Mouse (Mus musculus): ENCODE measurements at regions not wholly inside any gene's neighbourhood (a gene's known extent, or its start where the extent isn't known, plus 50 kb on each side); places are given as distances from the start of the nearest gene placed in this dataset.

DNA sequence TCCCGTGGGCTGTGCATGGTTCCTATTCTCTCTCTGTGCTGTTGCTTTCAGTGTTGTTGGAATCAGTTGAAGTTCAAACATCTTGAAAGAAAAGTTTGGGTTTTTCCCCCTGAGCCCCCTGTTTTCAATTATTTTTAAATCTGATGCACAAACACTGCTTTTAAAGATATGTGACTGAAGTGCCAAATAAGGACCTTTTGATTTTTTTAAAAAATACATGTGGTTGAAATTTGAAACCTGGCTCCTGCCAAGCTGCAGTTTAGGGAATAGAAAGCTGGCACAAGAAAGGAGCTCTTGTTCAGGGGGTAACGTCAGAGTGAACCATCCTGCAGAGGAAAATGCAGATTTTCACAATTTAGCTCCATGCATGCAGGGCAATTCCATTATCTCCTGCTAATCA is 509.4 kb upstream of the Intu start:
- TF ChIP-seq CTCF (IDR thresholded peaks at IDR 0.05; ENCODE audit: extremely low read depth, insufficient read depth, low read length) (no peak), POLR2A (IDR thresholded peaks at IDR 0.05; ENCODE audit: extremely low read depth, insufficient read depth, low read length) (no peak)

All from cortical plate, adult 2 months (tissue).